Mouse (Mus musculus): ENCODE results near the gene Actr5. TPM values are rescaled to one million over a fixed set of nuclear protein-coding genes. Genes with fewer than 3 reads are reported as not detected.

Actr5 gene
- total RNA-seq (2015) = 7.1 and 8.0 TPM in 2 replicates
- 13.0 and 13.1 TPM in 2 replicates for total RNA-seq (2017)

DNA sequence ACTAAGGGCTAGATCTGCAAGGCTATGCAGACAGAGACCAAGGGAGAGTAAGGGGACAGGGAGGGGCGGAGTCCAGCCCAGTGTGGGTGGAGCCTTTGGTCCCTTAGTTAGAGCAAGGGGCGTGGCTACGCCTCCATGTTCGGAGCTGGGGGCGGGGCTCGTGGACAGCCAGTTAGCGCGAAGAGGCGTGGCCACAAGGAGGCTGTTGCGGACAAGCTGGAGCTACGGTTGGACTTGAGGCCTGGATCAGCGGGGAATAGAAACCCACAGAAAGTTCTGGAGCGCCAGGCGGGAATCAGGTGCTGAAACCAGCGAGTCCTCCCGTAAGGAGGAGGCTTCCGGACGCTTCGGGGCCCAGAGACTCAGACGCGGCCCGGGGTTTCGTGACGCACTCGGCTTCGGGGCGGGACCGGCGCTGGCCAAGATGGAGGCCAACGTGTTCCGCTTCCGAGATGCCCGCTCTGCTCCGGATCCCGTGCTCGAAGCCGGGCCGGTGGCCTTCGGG is at the start of gene Actr5:
Gene Actr5, plus strand, starts transcription at position 171 of the 505 bp plus-strand sequence.
- peak; percentile 98 for ATAC-seq (ENCODE audit: poor library complexity, severe bottlenecking)

DNA sequence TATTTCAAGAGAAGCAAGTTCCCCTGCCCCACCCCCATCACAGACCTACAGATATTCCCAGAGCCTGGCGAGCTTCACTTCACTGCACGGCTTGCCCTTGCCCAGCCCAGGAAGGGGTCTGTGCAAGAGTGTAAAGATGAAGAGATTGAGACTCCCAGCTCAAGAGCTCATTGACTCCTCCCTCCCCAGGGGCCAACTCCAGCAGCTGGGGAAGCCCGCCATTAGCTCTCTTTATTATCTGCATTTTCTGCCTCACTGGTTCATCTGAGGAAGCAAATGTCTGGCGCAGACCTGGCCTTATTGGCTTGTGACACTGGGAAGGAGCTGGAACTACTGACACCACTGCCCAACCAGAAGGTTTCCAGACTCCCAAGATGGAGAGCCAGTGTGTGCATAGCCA is 44.7 kb upstream of the Actr5 start:
- ATAC-seq (ENCODE audit: poor library complexity, severe bottlenecking) = no peak

DNA sequence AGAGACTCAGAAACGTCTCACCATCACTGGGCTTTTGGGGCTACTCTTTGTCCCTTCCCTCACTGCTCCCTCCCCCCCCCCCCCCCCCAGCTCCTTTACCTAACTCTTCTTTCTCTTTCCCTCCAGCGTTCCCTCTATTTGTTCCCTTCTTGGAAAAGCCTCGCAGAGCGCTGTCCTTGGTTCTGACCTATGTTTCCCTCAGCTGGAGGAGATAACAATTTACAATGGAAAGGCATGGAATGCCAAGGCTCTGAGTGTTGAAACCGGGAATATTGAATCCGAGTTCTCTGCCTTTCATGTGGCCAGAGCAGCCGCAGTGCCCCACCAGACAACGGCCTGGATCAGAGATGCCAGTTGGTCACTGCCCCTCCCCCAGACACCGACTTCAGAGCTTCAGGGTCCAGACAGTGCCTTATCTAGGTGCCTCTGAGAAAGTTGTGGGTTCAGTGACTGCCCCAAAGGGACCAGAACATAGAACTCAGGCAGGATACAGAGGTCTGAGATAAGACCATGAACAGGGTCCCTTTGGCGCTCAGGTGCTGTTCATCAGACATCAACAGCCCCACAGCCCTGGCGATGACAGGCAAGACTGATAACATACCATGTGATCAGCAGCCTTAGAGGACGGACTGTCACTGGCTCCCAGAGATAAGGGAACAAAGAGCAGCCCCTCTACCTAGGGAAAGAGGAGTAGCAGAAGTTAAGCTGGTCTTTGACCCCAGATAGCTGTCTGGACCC is 39.9 kb upstream of the Actr5 start:
- ATAC-seq (ENCODE audit: poor library complexity, severe bottlenecking) = no peak

DNA sequence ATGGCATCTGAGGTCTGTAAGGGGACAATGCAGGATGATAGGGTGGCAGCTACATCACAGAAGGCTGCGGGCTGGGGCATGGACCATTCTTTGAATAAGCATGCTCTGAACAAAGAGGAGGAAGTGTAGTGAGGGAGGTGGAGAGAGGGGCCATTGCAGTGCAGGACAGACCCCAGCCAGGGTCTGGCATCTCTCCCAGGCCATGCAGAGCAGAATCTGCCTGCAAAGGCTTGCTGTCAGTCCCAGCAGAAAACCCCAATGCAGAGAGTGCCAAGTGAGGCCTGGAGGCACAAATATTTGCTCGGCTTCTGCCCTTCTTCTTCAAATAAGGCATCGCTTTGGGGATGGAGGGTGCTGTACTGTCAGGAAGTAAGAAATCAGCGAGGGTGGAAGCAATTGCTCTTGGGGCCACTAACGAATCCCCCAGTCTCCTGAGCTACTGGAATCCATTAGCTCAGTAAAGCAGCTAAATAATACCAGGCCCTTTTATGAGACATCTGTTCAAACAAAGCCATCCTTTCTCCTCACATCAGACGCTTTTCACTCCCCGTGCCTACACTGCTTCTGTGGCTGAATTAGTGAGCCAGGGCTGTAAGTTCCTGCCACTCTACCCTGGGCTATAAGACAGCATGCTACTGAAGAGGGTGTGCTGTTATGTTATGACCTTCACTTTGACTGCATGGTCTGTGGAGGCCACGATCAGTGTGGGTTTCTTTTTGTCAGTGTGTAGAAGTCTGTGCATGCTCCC is 36.0 kb upstream of the Actr5 start:
- no peak for ATAC-seq (ENCODE audit: poor library complexity, severe bottlenecking)

DNA sequence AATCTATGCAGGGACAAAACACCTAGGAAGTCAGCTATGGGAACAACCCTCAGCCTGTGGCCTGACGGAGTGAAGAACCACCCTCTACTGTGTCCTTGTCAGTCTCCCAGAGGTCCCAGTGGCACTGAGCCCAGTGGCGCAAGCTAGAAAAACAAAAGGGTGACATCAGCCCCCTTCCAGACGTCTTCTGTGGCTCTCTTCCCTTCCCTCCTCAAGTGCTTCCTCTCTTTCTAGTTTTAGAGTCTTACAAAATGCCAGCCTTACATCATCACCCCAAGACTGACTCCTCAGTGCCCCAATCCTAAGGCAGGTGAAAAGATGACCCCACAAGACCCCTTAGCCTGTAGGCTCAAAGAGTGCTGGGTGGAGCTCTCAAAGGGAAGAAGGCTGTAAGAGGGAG is 34.2 kb upstream of the Actr5 start:
- ATAC-seq (ENCODE audit: poor library complexity, severe bottlenecking) = no peak

DNA sequence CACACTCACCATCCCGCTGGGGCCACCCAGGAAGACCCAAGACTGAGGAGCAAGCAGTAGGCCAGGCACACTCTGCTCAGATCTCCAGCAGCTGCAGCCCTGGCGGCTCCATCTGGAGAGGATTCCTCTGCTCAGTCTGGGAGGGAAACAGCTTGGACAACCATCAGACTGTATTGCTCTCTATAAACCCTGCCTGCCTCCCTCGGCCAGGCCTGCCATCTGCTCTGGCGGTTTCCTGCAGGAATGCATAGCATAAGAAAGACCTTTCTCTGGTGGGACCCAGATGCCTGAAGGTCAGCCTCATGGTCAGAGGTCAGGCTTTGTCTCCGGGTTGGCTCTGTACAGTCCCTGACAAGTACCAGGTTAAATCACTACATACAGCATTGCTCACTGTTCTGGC is 33.4 kb upstream of the Actr5 start:
- ATAC-seq (ENCODE audit: poor library complexity, severe bottlenecking) = no peak

DNA sequence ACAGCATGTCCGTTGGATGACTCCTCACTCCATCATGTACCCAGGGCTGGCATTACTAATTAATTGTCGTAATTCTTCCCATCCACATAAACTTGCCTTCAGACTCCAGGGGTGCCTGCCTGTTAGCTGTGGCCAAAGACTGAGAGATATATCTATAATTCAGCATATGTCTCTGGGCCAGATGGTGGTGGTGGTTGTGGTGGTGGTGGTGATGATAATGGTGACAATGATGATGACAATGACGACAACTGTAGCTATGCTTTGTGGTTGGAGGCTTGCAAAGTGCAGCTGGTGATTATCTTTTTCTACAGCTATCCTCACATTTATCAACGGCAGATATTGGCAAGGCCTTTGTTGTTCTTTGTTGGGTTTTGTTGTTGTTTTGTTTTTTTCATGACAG is 31.3 kb upstream of the Actr5 start:
- ATAC-seq (ENCODE audit: poor library complexity, severe bottlenecking) = no peak

DNA sequence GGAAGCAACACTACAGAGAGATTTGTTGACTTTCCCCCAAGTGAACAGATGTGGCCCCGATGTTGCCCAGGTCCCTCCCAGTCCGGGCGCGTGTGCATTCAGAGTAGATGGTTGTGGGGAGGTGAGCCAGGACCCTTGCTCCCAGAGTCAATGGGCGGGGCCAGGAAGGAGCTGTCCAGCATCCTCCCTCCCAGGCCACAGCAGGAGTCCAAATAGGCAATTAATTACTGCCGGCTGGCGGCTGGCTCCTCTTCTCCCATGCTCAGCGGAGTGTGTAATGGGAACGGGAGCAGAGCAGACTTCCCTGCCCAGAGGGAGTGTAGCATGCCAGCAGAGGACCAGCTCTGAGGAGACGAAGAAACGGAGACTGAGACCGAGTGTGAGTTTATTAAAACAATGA is 29.6 kb upstream of the Actr5 start:
- ATAC-seq (ENCODE audit: poor library complexity, severe bottlenecking) = no peak

DNA sequence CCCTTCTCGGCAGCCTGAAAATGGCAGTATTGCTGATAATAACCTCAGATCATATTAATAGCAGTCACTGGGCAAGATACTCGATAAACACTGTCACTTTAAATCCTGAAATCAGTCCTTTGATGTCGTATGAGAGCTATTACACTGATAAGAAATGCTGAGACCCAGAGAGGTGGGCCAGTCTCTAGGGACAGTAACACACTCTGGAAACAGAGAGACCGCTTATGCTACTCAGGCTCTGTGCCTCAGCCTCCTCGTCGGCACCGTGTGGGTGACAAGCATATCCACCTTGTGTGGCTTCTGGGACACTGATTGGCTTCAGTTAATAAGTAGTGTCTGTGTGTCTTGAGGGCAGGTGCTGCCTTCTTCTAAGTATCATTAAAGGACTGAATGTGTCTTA is 29.1 kb upstream of the Actr5 start:
- ATAC-seq (ENCODE audit: poor library complexity, severe bottlenecking) = no peak

DNA sequence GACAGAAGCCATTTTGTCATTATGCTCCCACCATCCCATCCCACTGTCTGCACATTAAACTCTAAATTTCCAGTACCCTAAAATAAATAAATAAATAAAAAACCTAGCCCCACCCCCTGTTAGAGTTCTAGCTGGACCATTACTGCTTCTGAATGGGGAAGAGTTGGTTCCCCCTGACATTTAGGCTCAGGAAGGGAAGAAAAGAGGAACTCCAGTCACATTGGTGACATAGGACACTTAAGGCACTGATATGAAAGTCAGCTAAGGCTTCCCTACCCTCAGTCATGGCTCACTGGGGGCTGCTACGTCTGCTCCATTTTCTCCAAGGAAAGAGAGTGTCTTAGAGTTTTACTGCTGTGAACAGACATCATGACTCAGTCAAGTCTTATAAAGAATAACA is 27.9 kb upstream of the Actr5 start:
- peak; percentile 80 for ATAC-seq (ENCODE audit: poor library complexity, severe bottlenecking)

DNA sequence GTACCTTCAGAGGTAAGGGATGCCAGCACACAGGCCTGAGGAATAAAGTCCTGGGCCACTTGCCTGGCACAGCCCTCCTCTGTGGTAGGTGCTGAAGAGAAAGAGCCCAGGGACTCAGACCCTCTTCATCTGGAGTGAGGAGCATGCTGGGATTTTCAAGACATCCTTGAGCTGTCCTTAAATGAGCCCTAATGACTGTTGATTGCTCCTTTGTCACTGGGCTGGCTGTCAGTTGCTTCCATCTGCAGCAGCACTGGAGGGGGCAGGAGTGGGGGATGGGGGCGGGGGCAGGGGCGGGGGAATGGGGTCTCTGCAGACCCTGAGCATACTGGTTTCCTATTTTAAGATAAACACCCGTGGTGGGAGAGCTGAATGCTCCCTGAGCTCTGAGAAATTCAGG is 24.2 kb upstream of the Actr5 start:
- no peak for ATAC-seq (ENCODE audit: poor library complexity, severe bottlenecking)

DNA sequence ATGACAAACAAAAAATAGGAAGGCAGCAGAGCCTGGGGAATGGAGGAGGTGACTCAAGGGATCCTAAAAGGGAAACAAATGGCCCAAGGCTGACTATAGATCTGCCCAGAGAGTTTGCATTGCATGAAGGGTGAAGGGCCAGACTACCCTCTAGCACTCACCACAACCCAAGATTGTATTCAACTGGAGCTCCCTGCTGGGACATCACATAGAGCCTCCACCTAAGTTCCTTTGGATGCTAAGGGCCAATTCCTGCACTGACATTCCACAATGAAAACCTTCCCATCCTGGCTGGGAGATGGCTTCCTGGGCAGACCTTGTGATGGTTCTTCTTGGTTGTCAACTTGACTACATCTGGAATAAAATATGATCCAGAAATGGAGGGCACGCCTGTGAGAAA is 23.4 kb upstream of the Actr5 start:
- no peak for ATAC-seq (ENCODE audit: poor library complexity, severe bottlenecking)

DNA sequence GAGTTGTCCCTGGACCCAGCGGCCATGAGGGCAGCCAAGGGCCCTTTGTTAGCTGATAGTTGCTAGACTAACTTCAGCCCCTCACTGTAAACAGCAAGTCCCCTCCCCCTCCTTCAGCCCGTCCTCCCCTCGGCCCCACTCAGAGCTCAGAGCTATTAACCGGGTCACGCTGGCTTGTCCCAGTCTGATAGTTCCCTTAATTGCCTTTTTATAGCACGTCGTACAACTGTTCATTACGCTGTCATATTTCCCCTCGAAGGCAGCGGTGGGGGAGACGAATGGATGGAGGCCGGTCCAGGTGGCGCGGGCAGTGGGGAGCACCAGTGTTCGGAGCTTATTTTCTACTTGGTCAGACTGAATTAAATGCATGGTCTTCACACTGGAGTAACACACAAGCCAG is 22.0 kb upstream of the Actr5 start:
- ATAC-seq (ENCODE audit: poor library complexity, severe bottlenecking) = no peak

DNA sequence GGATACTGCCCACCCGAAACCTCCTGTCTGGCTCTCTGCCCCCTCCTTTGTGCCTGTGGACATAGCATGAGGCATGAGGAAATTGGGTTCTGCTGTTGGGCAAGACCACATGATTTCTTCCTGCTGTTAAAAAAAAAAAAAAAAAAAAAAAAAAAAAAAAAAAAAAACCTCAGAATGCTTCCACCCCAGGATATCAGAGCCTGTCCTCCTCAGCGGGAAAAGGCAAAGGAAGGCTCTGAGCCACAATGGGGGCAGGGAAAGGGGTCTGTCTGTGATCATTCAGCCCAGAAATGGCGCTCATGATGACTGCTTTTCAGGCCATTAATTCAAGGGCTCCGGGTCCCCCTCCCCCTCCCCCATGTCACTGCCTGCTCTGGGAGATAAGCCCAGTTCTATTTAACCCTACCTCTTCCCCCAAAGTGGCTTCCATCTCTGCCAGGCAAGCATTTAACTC is 18.1 kb upstream of the Actr5 start:
- peak; percentile 71 for ATAC-seq (ENCODE audit: poor library complexity, severe bottlenecking)

DNA sequence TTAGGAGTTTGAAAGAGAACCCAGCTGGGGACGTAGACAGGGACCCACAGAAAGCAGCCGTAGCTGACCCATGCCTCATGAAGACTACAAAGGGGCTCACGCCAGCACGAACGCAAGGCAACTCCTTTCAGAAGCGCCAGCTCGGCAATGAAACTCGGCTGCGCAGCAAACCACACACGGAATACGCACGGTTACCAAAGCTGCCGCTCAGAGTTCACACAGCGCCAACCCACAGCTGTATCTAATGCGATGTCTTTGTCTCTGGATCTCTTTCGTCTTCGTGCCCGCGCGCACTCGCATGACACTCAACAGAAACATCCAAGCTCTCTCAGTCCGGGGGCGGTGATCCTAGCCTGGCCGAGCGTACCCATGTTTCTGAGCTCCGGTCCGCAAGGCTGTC is 15.0 kb upstream of the Actr5 start:
- ATAC-seq (ENCODE audit: poor library complexity, severe bottlenecking) = no peak

DNA sequence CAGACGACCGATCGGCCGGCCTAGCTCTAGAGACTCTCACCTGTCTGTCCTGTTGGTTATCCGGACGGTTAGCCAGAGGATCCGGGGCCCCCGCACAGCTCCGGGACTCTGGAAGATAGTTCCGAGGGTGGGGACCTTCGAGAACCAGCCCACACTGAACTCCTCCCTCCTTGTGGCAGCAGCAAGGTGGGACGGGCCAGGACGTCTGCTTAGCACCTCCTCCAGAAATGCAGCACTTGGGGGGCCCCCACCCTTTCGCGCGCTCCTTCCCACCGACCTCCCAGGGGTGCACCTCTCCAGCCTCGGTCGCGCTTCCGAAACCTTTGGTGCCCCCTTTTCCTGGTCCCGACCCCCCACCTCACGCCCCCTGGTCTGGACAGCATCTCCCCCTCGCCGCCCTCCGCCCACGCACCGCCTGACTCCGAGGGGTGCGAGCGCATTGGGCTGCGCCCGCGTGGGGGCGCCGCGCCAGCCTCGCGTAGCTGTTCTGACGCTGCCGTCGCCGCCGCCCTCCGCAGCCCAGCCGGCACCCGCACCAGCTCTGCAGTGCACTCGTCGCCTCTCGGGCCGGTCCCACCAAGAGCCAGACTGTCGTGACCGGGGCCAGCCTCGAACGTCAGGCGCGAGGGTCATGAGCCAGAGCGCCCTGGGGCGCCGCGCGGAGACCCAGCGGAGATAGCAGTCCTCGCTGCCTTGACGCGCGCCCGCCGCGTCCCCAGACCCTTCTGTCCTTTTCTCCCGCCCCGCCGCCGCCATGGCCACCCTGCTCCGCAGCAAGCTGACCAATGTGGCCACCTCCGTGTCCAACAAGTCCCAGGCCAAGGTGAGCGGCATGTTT is 14.0 kb upstream of the Actr5 start, which contains the start of gene Slc32a1:
Gene Slc32a1, plus strand, starts transcription at position 280 of the 838 bp plus-strand sequence.
- no peak for ATAC-seq (ENCODE audit: poor library complexity, severe bottlenecking)

DNA sequence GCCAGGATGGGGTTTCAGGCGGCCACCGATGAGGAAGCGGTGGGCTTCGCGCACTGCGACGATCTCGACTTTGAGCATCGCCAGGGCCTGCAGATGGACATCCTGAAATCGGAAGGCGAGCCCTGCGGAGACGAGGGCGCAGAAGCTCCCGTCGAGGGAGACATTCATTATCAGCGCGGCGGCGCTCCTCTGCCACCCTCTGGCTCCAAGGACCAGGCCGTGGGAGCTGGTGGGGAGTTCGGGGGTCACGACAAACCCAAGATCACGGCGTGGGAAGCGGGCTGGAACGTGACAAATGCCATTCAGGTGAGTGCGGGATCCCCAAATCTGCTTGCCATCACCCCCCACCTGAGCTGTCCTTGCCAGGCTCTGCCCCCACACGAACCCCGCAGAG is 13.4 kb upstream of the Actr5 start:
- no peak for ATAC-seq (ENCODE audit: poor library complexity, severe bottlenecking)

DNA sequence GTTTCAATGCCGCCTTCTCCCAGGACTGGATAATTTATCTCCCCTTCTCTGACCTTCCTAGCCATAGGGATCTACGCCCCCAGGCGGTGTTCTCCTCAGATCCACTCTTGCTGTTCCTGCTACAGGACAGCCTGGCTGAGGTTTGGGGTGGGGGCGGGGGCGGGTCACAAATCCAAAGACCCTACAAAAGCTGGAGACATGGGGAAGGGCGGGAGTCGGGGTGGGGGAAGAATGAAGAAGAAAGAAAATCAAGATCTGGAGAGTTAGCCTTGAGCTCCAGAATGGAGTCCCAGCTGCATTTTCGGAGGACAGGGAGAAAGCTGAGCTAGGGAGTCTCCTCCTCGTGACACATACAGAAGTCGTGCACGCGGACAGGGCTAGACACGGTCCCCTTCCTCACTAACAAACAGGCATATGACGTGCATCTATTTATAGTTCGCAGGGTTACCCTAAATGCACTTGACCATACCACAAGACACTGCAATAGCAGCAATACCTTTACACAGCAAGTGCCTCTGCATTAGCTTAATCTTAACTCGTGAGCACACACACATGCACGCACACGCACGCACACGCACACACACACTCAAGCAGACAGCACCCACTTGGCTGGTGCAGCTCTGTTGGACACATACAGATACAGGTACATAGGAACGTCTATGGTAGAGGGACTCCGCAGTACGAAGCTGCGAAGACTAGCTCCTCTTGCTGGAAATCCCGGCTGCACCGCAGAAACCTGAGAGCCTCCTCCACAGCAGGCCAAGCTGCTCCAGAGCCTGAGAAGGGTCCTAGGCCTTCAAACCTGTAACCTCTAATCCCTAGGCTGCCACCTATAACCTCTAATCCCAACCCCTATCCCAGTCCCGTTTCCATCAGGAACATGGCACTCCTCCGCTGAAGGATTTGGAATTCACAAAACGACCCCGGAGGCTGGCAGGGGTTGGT is 12.7 kb upstream of the Actr5 start:
- no peak for ATAC-seq (ENCODE audit: poor library complexity, severe bottlenecking)

DNA sequence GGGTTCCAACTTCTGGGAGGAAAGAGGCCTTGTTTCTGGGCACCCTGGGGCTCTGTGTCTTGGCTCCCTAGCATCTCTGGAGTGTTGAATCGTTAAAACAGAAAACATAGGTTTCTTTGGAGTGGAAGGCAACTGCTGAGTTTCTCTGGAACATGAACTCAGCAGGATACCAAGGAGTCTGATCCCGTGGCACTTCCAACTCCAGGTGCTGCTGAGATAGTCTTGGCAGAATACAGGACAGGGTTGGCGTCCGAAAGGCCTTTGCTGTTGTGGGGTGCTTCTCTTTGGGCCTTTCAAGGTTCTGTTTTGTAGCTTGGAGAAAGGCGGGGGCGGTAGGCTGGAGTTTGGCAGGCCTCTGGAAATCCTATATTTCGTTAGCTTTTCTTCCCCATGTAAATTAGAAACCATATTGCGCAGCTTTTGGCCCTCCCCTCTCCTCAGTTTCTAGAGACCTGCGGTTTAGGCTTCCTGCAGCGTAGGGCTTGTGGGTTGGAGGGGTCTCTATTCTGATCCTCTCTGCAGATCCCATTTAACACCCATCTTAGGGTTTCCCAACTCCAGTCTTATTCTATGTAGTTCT is 11.9 kb upstream of the Actr5 start:
- ATAC-seq (ENCODE audit: poor library complexity, severe bottlenecking) = 0 out of 2 replicates have a peak, but pooled peaks have one; percentile 3
